Mouse (Mus musculus) naive thymus-derived CD4-positive, alpha-beta T cell, adult 5 months (primary cell): ENCODE results near the gene Degs2. TPM values are rescaled to one million over a fixed set of nuclear protein-coding genes. Genes with fewer than 3 reads are reported as not detected.

Experiments used
- polyA plus RNA-seq: library from polyadenylated mRNA; unstranded; fragments of 100-300 nt; shearing (Covaris generic); gene quantifications from one replicate; pipeline ENCODE4 v1.2.1, GENCODE M21; 2017

Degs2 gene
- polyA plus RNA-seq: 1.8 TPM

DNA sequence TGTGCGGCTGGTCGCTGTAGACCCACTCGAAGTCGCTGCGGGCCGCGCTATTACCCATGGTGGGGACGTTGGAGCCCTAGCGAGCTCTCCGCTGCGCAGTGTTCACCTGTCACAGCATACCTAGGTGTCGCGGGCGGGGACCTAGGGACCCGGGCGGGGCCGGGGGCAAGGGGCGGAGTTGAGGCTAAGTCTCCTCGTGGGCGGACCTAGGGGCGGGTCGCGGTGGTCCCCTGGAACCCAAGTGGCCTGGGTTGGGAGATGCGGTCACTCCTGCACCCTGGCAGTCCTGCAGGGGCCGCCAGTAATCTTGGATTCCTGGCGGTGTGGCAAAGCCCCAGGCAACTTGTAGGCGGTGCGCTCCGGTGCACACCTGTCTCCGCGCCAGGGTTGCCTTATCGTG, at the start of gene Degs2:
Gene Degs2 (minus strand): TSS at position 131 of the 400 bp plus-strand sequence.

Other genes with a start within 250 kb of the Degs2 start
- gene Evl, start 147.6 kb downstream of the Degs2 start, polyA plus RNA-seq: 562 TPM
- 14.9 TPM for gene Yy1, start 90.7 kb upstream of the Degs2 start, polyA plus RNA-seq
- 7.5 TPM for gene Slc25a29, start 133.6 kb upstream of the Degs2 start, polyA plus RNA-seq
- gene Slc25a47, start 133.7 kb upstream of the Degs2 start, polyA plus RNA-seq: 1.5 TPM
- gene Wdr25, start 191.3 kb upstream of the Degs2 start, polyA plus RNA-seq: 8.7 TPM
- 36.1 TPM for gene Wars, start 191.9 kb upstream of the Degs2 start, polyA plus RNA-seq